Mouse (Mus musculus) megakaryocyte, adult 5-6 weeks (primary cell): ENCODE results near the gene Olfr1014. TPM values are rescaled to one million over a fixed set of nuclear protein-coding genes. Genes with fewer than 3 reads are reported as not detected.

ENCODE experiments used
- ATAC-seq: 2 replicates; pipeline ENCODE4 v1.8.0; 2016; ENCODE audit warnings: mild to moderate bottlenecking, inconsistent platforms; ENCODE audit not compliant: poor library complexity, severe bottlenecking
- total RNA-seq, 2 experiments: library from RNA; stranded (forward) in 1 of 2; stranded (reverse) in 1 of 2; fragments of 153-499, 151-499 nt in 1 of 2; fragments of 221-1000, 200-1000 nt in 1 of 2; gene quantifications; 2 replicates each; pipeline versions ENCODE4 v1.2.3 to v1.2.4; 2015 to 2017

Gene Olfr1014
- total RNA-seq (2015) (not detected in 2 replicates), total RNA-seq (2017) (not detected in 2 replicates)

DNA sequence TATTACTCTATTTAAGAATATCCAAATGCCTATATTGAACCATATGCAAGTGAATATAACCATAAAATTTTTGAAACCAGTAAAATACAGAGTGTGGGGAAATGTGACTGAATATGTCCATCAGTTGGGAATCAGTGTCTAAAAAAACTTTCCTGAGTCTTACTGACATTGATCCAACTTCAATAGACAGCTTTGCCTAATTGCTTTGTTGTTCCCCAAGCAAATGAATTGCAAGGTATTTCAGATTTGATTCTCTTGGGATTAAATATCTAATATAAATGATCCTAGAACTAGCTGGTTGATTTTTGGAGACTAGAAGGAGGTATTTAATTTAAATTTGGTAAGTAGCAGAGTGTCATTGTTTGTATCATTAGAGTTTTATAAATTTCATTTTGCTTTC, at the start of gene Olfr1014:
Gene Olfr1014, plus strand, starts transcription at position 301 of the 400 bp plus-strand sequence.
- no peak for ATAC-seq

DNA sequence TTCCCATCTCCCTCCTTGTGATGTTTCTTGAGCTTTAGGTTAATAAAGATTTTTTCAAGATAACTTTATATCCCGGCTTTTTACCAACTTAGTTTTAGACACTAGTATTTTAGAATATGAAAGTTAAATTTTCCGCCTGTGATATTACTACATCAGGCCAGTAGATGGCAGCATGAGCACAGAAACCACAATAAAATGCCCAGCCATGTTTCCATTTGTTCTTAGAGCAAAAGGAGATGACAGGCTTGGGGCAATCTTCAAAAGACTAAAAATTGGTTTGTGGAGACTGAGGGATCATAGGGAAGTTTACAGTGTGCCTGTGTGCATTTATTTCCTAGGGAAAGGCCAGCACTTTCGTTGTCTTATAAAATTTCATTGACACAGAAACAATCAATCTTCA, 46.7 kb upstream of the Olfr1014 start:
- peak; percentile 72 for ATAC-seq

DNA sequence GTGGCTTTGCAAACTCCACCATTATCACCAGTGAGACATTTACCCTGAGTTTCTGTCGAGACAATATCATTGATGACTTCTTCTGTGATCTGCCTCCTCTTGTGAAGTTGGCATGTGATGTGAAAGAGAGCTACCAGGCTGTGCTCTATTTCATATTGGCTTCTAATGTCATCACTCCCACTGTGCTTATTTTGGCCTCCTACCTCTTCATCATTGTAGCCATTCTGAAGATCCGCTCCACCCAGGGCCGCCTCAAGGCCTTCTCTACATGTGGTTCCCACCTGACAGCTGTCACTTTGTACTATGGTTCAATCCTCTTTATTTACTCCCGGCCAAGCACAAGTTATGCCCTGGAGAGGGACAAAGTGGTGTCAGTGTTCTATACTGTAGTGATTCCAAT, 18.7 kb upstream of the Olfr1014 start:
- no peak for ATAC-seq

- no peak for ATAC-seq
Measured at GRCm38 (mm10) chr2:85762666-85763065, 9.8 kb upstream of the Olfr1014 start, which contains the start of gene Olfr1012. TSS of gene Olfr1012 (minus strand) at chr2:85762766.

GRCm38 (mm10) chr2:85766798-85767197, 5.7 kb upstream of the Olfr1014 start, which contains the start of gene Olfr1013:
TSS of gene Olfr1013 (plus strand) at chr2:85767098.
- no peak for ATAC-seq

DNA sequence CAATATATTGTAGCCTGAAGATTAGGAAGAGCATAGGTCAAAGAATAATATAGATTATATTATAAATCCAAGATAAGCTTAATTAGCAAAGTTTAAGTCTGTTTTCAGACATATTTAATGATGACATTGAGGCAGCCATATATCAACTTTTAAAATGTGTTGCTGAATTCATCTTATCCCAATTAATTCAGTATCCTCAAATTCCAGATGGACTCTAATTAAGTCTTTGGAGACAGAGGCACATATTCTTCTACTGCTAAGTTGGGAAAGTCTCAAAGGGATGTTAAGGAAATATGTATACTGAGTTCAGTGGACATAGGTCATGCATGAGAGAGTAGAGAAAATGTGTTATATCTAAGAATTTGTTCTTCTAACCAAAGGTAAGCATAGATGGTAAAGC, 9.2 kb downstream of the Olfr1014 start, which contains the start of gene Olfr1015:
Gene Olfr1015, plus strand, starts transcription at position 301 of the 400 bp plus-strand sequence.
- no peak for ATAC-seq

DNA sequence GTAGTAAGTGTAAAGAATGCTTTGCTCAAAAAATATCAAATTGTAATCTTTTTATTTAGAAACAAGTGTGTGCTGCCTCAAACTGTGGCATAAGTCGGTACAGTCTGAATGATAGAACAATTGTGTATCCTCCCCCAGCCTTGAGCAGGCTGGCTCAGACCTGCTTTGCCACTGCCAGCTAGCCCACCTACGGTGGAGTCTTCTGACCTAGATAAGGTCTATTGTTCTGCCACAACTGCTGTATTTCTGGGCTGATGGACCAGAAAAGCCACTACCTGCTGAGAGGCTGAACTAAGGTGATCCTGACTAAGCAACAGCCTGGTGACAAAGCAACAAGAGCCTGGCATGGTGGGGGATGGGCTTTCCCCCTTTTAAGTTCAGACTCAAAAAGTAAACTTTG, 19.8 kb downstream of the Olfr1014 start:
- no peak for ATAC-seq

DNA sequence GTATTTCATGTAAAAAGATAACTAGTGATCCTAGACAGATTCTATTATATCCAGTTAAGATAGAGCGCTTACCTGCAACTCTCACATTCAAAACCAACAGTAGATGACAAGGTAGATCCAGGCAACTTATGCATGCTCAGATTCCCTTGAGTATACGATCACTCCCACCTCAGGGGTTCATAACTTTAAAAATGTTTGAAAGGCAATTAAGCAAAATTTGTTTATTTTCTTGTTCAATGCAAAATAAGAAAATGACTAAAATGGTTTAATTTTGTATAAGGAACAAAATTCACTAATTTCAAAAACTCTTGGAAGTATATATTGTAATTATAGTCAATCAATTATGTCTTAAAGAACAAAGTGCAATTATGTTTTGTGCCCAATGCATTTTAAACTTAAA, 29.9 kb downstream of the Olfr1014 start, which contains the start of gene Olfr1016:
Gene Olfr1016, minus strand, starts transcription at position 101 of the 400 bp plus-strand sequence.
- no peak for ATAC-seq

GRCm38 (mm10) chr2:85804501-85804900, 32.0 kb downstream of the Olfr1014 start:
- no peak for ATAC-seq

- no peak for ATAC-seq
Measured at GRCm38 (mm10) chr2:85818179-85818578, 45.7 kb downstream of the Olfr1014 start, which contains the start of gene Olfr1018. TSS of gene Olfr1018 (plus strand) at chr2:85818479.

Other genes with a start within 250 kb of the Olfr1014 start
- gene Olfr996, start 193.5 kb upstream of the Olfr1014 start, total RNA-seq (2015), result not detected in 2 replicates
- gene Olfr996, start 193.5 kb upstream of the Olfr1014 start, total RNA-seq (2017), result not detected in 2 replicates
- gene Olfr998, start 183.8 kb upstream of the Olfr1014 start, total RNA-seq (2015), result not detected in 2 replicates
- not detected in 2 replicates for gene Olfr998, start 183.8 kb upstream of the Olfr1014 start, total RNA-seq (2017)
- gene Olfr1000, start 160.8 kb upstream of the Olfr1014 start, total RNA-seq (2015), result not detected in 2 replicates
- gene Olfr1000, start 160.8 kb upstream of the Olfr1014 start, total RNA-seq (2017), result not detected in 2 replicates
- not detected in 2 replicates for gene Olfr1002, start 122.0 kb upstream of the Olfr1014 start, total RNA-seq (2015)
- gene Olfr1002, start 122.0 kb upstream of the Olfr1014 start, total RNA-seq (2017), result not detected in 2 replicates
- not detected in 2 replicates for gene Olfr154, start 108.3 kb upstream of the Olfr1014 start, total RNA-seq (2015)
- gene Olfr154, start 108.3 kb upstream of the Olfr1014 start, total RNA-seq (2017), result not detected in 2 replicates
- gene Olfr1006, start 93.9 kb upstream of the Olfr1014 start, total RNA-seq (2015), result not detected in 2 replicates
- not detected in 2 replicates for gene Olfr1006, start 93.9 kb upstream of the Olfr1014 start, total RNA-seq (2017)
- gene Olfr1008, start 83.3 kb upstream of the Olfr1014 start, total RNA-seq (2015), result not detected in 2 replicates
- not detected in 2 replicates for gene Olfr1008, start 83.3 kb upstream of the Olfr1014 start, total RNA-seq (2017)
- gene Olfr1009, start 57.3 kb upstream of the Olfr1014 start, total RNA-seq (2015), result not detected in 2 replicates
- gene Olfr1009, start 57.3 kb upstream of the Olfr1014 start, total RNA-seq (2017), result not detected in 2 replicates
- not detected in 2 replicates for gene Olfr1012, start 9.9 kb upstream of the Olfr1014 start, total RNA-seq (2015)
- not detected in 2 replicates for gene Olfr1012, start 9.9 kb upstream of the Olfr1014 start, total RNA-seq (2017)
- not detected in 2 replicates for gene Olfr1013, start 5.6 kb upstream of the Olfr1014 start, total RNA-seq (2015)
- gene Olfr1013, start 5.6 kb upstream of the Olfr1014 start, total RNA-seq (2017), result not detected in 2 replicates
- not detected in 2 replicates for gene Olfr1015, start 9.3 kb downstream of the Olfr1014 start, total RNA-seq (2015)
- gene Olfr1015, start 9.3 kb downstream of the Olfr1014 start, total RNA-seq (2017), result not detected in 2 replicates
- gene Olfr1016, start 29.8 kb downstream of the Olfr1014 start, total RNA-seq (2015), result not detected in 2 replicates
- gene Olfr1016, start 29.8 kb downstream of the Olfr1014 start, total RNA-seq (2017), result not detected in 2 replicates
- gene Olfr1018, start 45.8 kb downstream of the Olfr1014 start, total RNA-seq (2015), result not detected in 2 replicates
- not detected in 2 replicates for gene Olfr1018, start 45.8 kb downstream of the Olfr1014 start, total RNA-seq (2017)
- not detected in 2 replicates for gene Olfr1019, start 72.8 kb downstream of the Olfr1014 start, total RNA-seq (2015)
- gene Olfr1019, start 72.8 kb downstream of the Olfr1014 start, total RNA-seq (2017), result not detected in 2 replicates
- gene Olfr1020, start 74.3 kb downstream of the Olfr1014 start, total RNA-seq (2015), result not detected in 2 replicates
- not detected in 2 replicates for gene Olfr1020, start 74.3 kb downstream of the Olfr1014 start, total RNA-seq (2017)
- gene Olfr1022, start 95.9 kb downstream of the Olfr1014 start, total RNA-seq (2015), result not detected in 2 replicates
- gene Olfr1022, start 95.9 kb downstream of the Olfr1014 start, total RNA-seq (2017), result not detected in 2 replicates
- not detected in 2 replicates for gene Olfr1023, start 112.9 kb downstream of the Olfr1014 start, total RNA-seq (2015)
- not detected in 2 replicates for gene Olfr1023, start 112.9 kb downstream of the Olfr1014 start, total RNA-seq (2017)
- not detected in 2 replicates for gene Olfr1024, start 132.3 kb downstream of the Olfr1014 start, total RNA-seq (2015)
- gene Olfr1024, start 132.3 kb downstream of the Olfr1014 start, total RNA-seq (2017), result not detected in 2 replicates
- not detected in 2 replicates for gene Olfr1025-ps1, start 142.5 kb downstream of the Olfr1014 start, total RNA-seq (2015)
- gene Olfr1025-ps1, start 142.5 kb downstream of the Olfr1014 start, total RNA-seq (2017), result not detected in 2 replicates
- gene Olfr1026, start 148.8 kb downstream of the Olfr1014 start, total RNA-seq (2015), result not detected in 2 replicates
- not detected in 2 replicates for gene Olfr1026, start 148.8 kb downstream of the Olfr1014 start, total RNA-seq (2017)
- not detected in 2 replicates for gene Olfr1028, start 177.7 kb downstream of the Olfr1014 start, total RNA-seq (2015)
- gene Olfr1028, start 177.7 kb downstream of the Olfr1014 start, total RNA-seq (2017), result not detected in 2 replicates
- 0.57 TPM in 1 of 2 replicates, not detected in the other for gene Olfr1029, start 201.2 kb downstream of the Olfr1014 start, total RNA-seq (2015)
- not detected in 2 replicates for gene Olfr1029, start 201.2 kb downstream of the Olfr1014 start, total RNA-seq (2017)
- not detected in 2 replicates for gene Olfr1030, start 206.6 kb downstream of the Olfr1014 start, total RNA-seq (2015)
- gene Olfr1030, start 206.6 kb downstream of the Olfr1014 start, total RNA-seq (2017), result not detected in 2 replicates
- not detected in 2 replicates for gene Olfr1031, start 217.6 kb downstream of the Olfr1014 start, total RNA-seq (2015)
- gene Olfr1031, start 217.6 kb downstream of the Olfr1014 start, total RNA-seq (2017), result not detected in 2 replicates
- gene Olfr1032, start 232.8 kb downstream of the Olfr1014 start, total RNA-seq (2015), result not detected in 2 replicates
- not detected in 2 replicates for gene Olfr1032, start 232.8 kb downstream of the Olfr1014 start, total RNA-seq (2017)
- gene Olfr1033, start 247.9 kb downstream of the Olfr1014 start, total RNA-seq (2015), result 0.09 and 0.45 TPM in 2 replicates
- 0.07 TPM in 1 of 2 replicates, not detected in the other for gene Olfr1033, start 247.9 kb downstream of the Olfr1014 start, total RNA-seq (2017)